Mouse (Mus musculus) cerebellum, adult 9-10 months (tissue): Measurements from ENCODE around the gene Atp11a.

Source experiments
- DNase-seq: peaks from one replicate; pipeline ENCODE4 v3.0.0; 2022

Gene Atp11a

GRCm38 (mm10) chr8:12915187-12916006 lies 158.6 kb downstream of the Atp11a start:
- DNase-seq: peak; percentile 81

DNA sequence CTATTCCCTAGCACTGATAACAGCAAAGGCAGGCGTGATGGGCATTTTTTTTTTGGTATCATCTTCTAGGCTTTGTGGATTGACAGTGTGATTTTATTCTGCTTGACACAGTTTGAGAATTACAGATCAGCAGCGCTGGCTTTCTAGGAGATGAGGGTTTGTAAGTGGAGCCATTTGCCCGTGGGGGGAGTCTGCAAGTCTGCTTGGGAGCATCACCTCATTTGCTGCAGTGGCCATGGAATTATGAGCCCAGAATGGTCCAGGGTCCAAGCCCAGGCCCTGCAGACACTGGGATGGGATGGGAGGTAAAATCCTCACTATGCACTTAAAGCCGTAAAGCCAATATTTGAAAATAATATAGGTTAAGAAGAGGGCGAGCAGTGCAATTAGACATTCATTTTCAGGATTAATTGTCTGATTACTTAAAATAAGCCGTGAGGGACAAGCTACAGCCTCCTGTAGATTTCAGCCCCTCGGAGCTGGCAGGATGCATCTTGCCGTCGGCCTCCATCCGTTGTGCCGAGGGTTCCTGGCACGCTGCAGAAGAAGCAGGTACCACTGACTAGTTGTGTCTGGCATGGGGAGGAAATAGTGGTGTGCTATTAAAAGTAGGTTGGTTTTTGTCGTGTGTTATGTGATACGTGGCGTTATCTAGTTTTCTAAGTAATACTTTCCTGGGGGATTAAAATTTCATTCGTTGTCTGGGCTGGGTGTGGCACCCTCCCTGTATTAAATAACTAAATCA lies 159.5 kb downstream of the Atp11a start:
- DNase-seq: peak; percentile 66

GRCm38 (mm10) chr8:12917029-12917428 lies 160.2 kb downstream of the Atp11a start:
- DNase-seq: peak; percentile 74

DNA sequence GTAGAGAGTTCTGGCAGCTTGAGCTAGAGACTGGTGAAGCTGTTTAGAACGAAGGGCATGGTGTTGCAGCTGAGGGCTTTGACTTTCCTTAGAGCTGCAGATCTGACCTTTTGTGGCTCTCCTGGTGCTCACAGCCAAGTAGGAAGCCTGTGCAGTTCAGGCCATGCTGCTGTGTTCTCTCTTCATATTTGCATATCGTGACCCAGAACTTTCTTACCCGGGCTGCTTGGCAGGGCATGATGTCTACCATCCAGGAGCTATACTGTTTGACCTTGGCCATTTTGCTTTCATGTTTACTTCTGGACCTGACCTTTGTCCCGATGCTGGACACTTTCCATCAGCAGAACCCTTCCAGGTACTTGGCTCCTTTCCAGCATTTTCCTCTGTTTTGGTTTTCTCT lies 161.0 kb downstream of the Atp11a start:
- DNase-seq: no peak
